Mouse (Mus musculus): ENCODE measurements around the gene Zfp592.

- TF ChIP-seq CTCF (IDR thresholded peaks at IDR 0.05; ENCODE audit: borderline replicate concordance, insufficient read depth, low read length): no peak
- no peak for TF ChIP-seq POLR2A (IDR thresholded peaks at IDR 0.05; ENCODE audit: low read depth, low read length)
Measured at GRCm38 (mm10) chr7:80956891-80957290, 36.6 kb upstream of the Zfp592 start.

Measured in embryonic fibroblast, embryonic 13.5 days (primary cell).